Mouse (Mus musculus): ENCODE measurements around the gene Hadhb. TPM values are rescaled to one million over a fixed set of nuclear protein-coding genes. Genes with fewer than 3 reads are reported as not detected.

The Hadhb gene
- polyA plus RNA-seq, 1 experiment from 2014 or later = 194 TPM

GRCm38 (mm10) chr5:30152007-30152406 is 3.0 kb upstream of the Hadhb start:
- Histone ChIP-seq H3K27me3 (ENCODE audit: insufficient read depth, low read length) (no peaks in the 10 kb centered on the region), H3K27ac (ENCODE audit: low read length) (no peak overlapping the region), H3K36me3 (ENCODE audit: insufficient read depth, low read length) (0 out of 2 replicates have a peak, but pooled peaks cover under 1% of the 10 kb centered on the region), H3K9me3 (ENCODE audit: low read length) (no peaks in the 10 kb centered on the region), H3K4me1 (ENCODE audit: insufficient read depth, low read length) (peaks cover 15% of the 10 kb centered on the region; the same call in 1 of the 2 replicates), H3K4me3 (ENCODE audit: low read length) (no peak overlapping the region), H3K4me2 (replicated peaks; ENCODE audit: low read depth, low read length) (no peak overlapping the region), H3K9ac (replicated peaks; ENCODE audit: low read length) (no peak overlapping the region)
- 77% methylated on average over 4 of the region's 4 CpGs for WGBS
- ATAC-seq (ENCODE audit: low FRiP score, low TSS enrichment) = no peak

- Histone ChIP-seq H3K4me1 (ENCODE audit: insufficient read depth, low read length) (peaks cover 15% of the 10 kb centered on the region; the same call in 1 of the 2 replicates), H3K4me2 (replicated peaks; ENCODE audit: low read depth, low read length) (no peak overlapping the region), H3K4me3 (ENCODE audit: low read length) (no peak overlapping the region), H3K9me3 (ENCODE audit: low read length) (no peaks in the 10 kb centered on the region), H3K9ac (replicated peaks; ENCODE audit: low read length) (no peak overlapping the region), H3K36me3 (ENCODE audit: insufficient read depth, low read length) (no peaks in the 10 kb centered on the region), H3K27me3 (ENCODE audit: insufficient read depth, low read length) (no peaks in the 10 kb centered on the region), H3K27ac (ENCODE audit: low read length) (no peak overlapping the region)
- no peak for ATAC-seq (ENCODE audit: low FRiP score, low TSS enrichment)
- 84% methylated on average over 1 of the region's 1 CpGs for WGBS
Measured at GRCm38 (mm10) chr5:30152413-30152812, 2.6 kb upstream of the Hadhb start.

- WGBS = 92% methylated on average over 2 of the region's 2 CpGs
- Histone ChIP-seq H3K36me3 (ENCODE audit: insufficient read depth, low read length) (no peaks in the 10 kb centered on the region), H3K9ac (replicated peaks; ENCODE audit: low read length) (no peak overlapping the region), H3K27me3 (ENCODE audit: insufficient read depth, low read length) (no peaks in the 10 kb centered on the region), H3K9me3 (ENCODE audit: low read length) (no peaks in the 10 kb centered on the region), H3K4me1 (ENCODE audit: insufficient read depth, low read length) (peaks cover 15% of the 10 kb centered on the region; the same call in 1 of the 2 replicates), H3K4me2 (replicated peaks; ENCODE audit: low read depth, low read length) (no peak overlapping the region), H3K4me3 (ENCODE audit: low read length) (no peak overlapping the region), H3K27ac (ENCODE audit: low read length) (no peak overlapping the region)
- ATAC-seq (ENCODE audit: low FRiP score, low TSS enrichment) = no peak
Measured at GRCm38 (mm10) chr5:30153222-30153621, 1.8 kb upstream of the Hadhb start.

- 27% methylated on average over 4 of the region's 4 CpGs for WGBS
- H3K27me3 ChIP-seq (ENCODE audit: insufficient read depth, low read length) = no peaks in the 10 kb centered on the region
- 0 out of 2 replicates have a peak overlapping the region, but pooled peaks have one; percentile 92 for H3K27ac ChIP-seq (ENCODE audit: low read length)
- peak overlapping the region; percentile 92 for H3K9ac ChIP-seq (replicated peaks; ENCODE audit: low read length)
- ATAC-seq (ENCODE audit: low FRiP score, low TSS enrichment) = no peak
- H3K4me2 ChIP-seq (replicated peaks; ENCODE audit: low read depth, low read length) = peak overlapping the region; percentile 82
- H3K36me3 ChIP-seq (ENCODE audit: insufficient read depth, low read length) = no peaks in the 10 kb centered on the region
- H3K9me3 ChIP-seq (ENCODE audit: low read length) = no peaks in the 10 kb centered on the region
- peaks cover 15% of the 10 kb centered on the region; the same call in 1 of the 2 replicates for H3K4me1 ChIP-seq (ENCODE audit: insufficient read depth, low read length)
- H3K4me3 ChIP-seq (ENCODE audit: low read length) = peak overlapping the region; percentile 98
Measured at GRCm38 (mm10) chr5:30154013-30154412, 1.0 kb upstream of the Hadhb start.

GRCm38 (mm10) chr5:30155395-30155792 is 346 bp downstream of the Hadhb start:
- peak; percentile 65 for ATAC-seq (ENCODE audit: low FRiP score, low TSS enrichment)
- Histone ChIP-seq H3K27me3 (ENCODE audit: insufficient read depth, low read length) (no peaks in the 10 kb centered on the region), H3K36me3 (ENCODE audit: insufficient read depth, low read length) (no peaks in the 10 kb centered on the region), H3K4me1 (ENCODE audit: insufficient read depth, low read length) (peaks cover 15% of the 10 kb centered on the region; the same call in 1 of the 2 replicates), H3K4me2 (replicated peaks; ENCODE audit: low read depth, low read length) (peak overlapping the region; percentile 82), H3K9ac (replicated peaks; ENCODE audit: low read length) (peak overlapping the region; percentile 92), H3K9me3 (ENCODE audit: low read length) (no peaks in the 10 kb centered on the region), H3K4me3 (ENCODE audit: low read length) (peak overlapping the region; percentile 98), H3K27ac (ENCODE audit: low read length) (peak overlapping the region; percentile 92)
- under 1% methylated on average over 31 of the region's 31 CpGs for WGBS

GRCm38 (mm10) chr5:30155821-30156629 is 977 bp downstream of the Hadhb start:
- Histone ChIP-seq H3K4me2 (replicated peaks; ENCODE audit: low read depth, low read length) (peak overlapping the region; percentile 82), H3K27ac (ENCODE audit: low read length) (peak overlapping the region; percentile 92), H3K4me1 (ENCODE audit: insufficient read depth, low read length) (peaks cover 15% of the 10 kb centered on the region; the same call in 1 of the 2 replicates), H3K4me3 (ENCODE audit: low read length) (peak overlapping the region; percentile 98), H3K36me3 (ENCODE audit: insufficient read depth, low read length) (no peaks in the 10 kb centered on the region), H3K27me3 (ENCODE audit: insufficient read depth, low read length) (no peaks in the 10 kb centered on the region), H3K9ac (replicated peaks; ENCODE audit: low read length) (peak overlapping the region; percentile 92), H3K9me3 (ENCODE audit: low read length) (no peaks in the 10 kb centered on the region)
- WGBS = 26% methylated on average over 13 of the region's 13 CpGs
- ATAC-seq (ENCODE audit: low FRiP score, low TSS enrichment) = no peak; the same call in 1 of the 2 replicates

GRCm38 (mm10) chr5:30159601-30160000 is 4.6 kb downstream of the Hadhb start:
- Histone ChIP-seq H3K4me3 (ENCODE audit: low read length) (no peak overlapping the region), H3K27me3 (ENCODE audit: insufficient read depth, low read length) (no peaks in the 10 kb centered on the region), H3K36me3 (ENCODE audit: insufficient read depth, low read length) (no peaks in the 10 kb centered on the region), H3K9ac (replicated peaks; ENCODE audit: low read length) (no peak overlapping the region), H3K4me1 (ENCODE audit: insufficient read depth, low read length) (peaks cover 9% of the 10 kb centered on the region; the same call in 1 of the 2 replicates), H3K4me2 (replicated peaks; ENCODE audit: low read depth, low read length) (no peak overlapping the region), H3K27ac (ENCODE audit: low read length) (no peak overlapping the region), H3K9me3 (ENCODE audit: low read length) (no peaks in the 10 kb centered on the region)
- no peak for ATAC-seq (ENCODE audit: low FRiP score, low TSS enrichment)
- 83% methylated on average over 6 of the region's 6 CpGs for WGBS

GRCm38 (mm10) chr5:30161836-30162235 is 6.8 kb downstream of the Hadhb start:
- Histone ChIP-seq H3K27me3 (ENCODE audit: insufficient read depth, low read length) (no peaks in the 10 kb centered on the region), H3K4me3 (ENCODE audit: low read length) (no peak overlapping the region), H3K4me1 (ENCODE audit: insufficient read depth, low read length) (0 out of 2 replicates have a peak, but pooled peaks cover 2% of the 10 kb centered on the region), H3K9ac (replicated peaks; ENCODE audit: low read length) (no peak overlapping the region), H3K27ac (ENCODE audit: low read length) (no peak overlapping the region), H3K36me3 (ENCODE audit: insufficient read depth, low read length) (no peaks in the 10 kb centered on the region), H3K9me3 (ENCODE audit: low read length) (no peaks in the 10 kb centered on the region), H3K4me2 (replicated peaks; ENCODE audit: low read depth, low read length) (no peak overlapping the region)
- 93% methylated on average over 1 of the region's 1 CpGs for WGBS
- no peak for ATAC-seq (ENCODE audit: low FRiP score, low TSS enrichment)

GRCm38 (mm10) chr5:30162339-30162738 is 7.3 kb downstream of the Hadhb start:
- WGBS = 81% methylated on average over 6 of the region's 6 CpGs
- Histone ChIP-seq H3K4me1 (ENCODE audit: insufficient read depth, low read length) (no peaks in the 10 kb centered on the region), H3K36me3 (ENCODE audit: insufficient read depth, low read length) (no peaks in the 10 kb centered on the region), H3K4me3 (ENCODE audit: low read length) (no peak overlapping the region), H3K9ac (replicated peaks; ENCODE audit: low read length) (no peak overlapping the region), H3K4me2 (replicated peaks; ENCODE audit: low read depth, low read length) (no peak overlapping the region), H3K9me3 (ENCODE audit: low read length) (no peaks in the 10 kb centered on the region), H3K27me3 (ENCODE audit: insufficient read depth, low read length) (no peaks in the 10 kb centered on the region), H3K27ac (ENCODE audit: low read length) (no peak overlapping the region)
- no peak for ATAC-seq (ENCODE audit: low FRiP score, low TSS enrichment)

Data from kidney, embryonic 16.5 days (tissue).